Mouse (Mus musculus) E14TG2a.4 (cell line): ENCODE data around the gene Krr1.
"Not testable (repeated sequence)": the region's sequence is repeated elsewhere in the genome, so short reads cannot be mapped to it uniquely, and the experiment has no call there.

Experiments used
- H3K27me3 ChIP-seq: 2 replicates; pipeline ENCODE4 v1.6.1; 2014; ENCODE audit warnings: low read length, control low read depth; ENCODE audit not compliant: insufficient read depth
- H3K36me3 ChIP-seq: 2 replicates; pipeline ENCODE4 v1.6.1; 2014; ENCODE audit warnings: low read length, control low read depth; ENCODE audit not compliant: insufficient read depth
- H3K4me1 ChIP-seq: replicated peaks from 2 replicates; pipeline ENCODE4 v1.6.1; 2014; ENCODE audit warnings: low read depth, low read length, control low read depth
- H3K4me3 ChIP-seq: replicated peaks from 2 replicates; pipeline ENCODE4 v1.5.1; 2014; ENCODE audit warnings: mild to moderate bottlenecking, low read length
- H3K9me3 ChIP-seq: 2 replicates; pipeline ENCODE4 v1.6.1; 2014; ENCODE audit warnings: low read length, control low read depth
- CTCF ChIP-seq: conservative IDR thresholded peaks from 2 replicates; pipeline ENCODE4 v1.5.1; 2014; ENCODE audit warnings: low read length
- NANOG ChIP-seq: IDR thresholded peaks from 2 replicates; pipeline ENCODE4 v1.6.1; 2014; ENCODE audit warnings: borderline replicate concordance, low read length, mixed read lengths
- POU5F1 ChIP-seq: IDR thresholded peaks from 2 replicates; pipeline ENCODE4 v1.6.1; 2014; ENCODE audit warnings: low read length, borderline replicate concordance

The Krr1 gene

DNA sequence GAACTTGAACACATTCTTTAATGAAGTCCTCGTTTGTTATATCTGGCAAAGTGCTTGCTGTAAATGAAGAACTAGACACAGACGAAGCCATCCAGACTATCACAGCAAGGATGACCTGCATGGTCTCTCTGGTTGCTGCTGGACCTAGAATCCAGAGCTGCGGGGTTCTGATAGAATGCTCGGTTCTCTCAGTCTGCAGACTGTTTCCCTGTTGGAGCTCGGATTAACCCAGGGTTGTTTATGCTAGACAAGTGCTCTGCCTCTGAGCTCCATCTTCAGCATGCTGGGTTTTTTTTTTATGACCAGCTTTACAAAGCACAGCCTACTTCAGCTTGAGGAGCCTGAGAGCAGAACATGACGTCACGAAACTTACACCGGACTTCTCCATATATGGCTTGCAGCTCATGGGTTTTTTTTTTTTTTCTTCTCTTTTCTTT lies 24.5 kb downstream of the Krr1 start:
- no peaks in the 10 kb centered on the region for H3K36me3 ChIP-seq
- H3K27me3 ChIP-seq = no peaks in the 10 kb centered on the region
- no peaks in the 10 kb centered on the region for H3K4me1 ChIP-seq
- no peak overlapping the region for H3K4me3 ChIP-seq
- no peak for TF ChIP-seq NANOG
- no peak for TF ChIP-seq POU5F1
- no peak for TF ChIP-seq CTCF
- H3K9me3 ChIP-seq = no peaks in the 10 kb centered on the region

DNA sequence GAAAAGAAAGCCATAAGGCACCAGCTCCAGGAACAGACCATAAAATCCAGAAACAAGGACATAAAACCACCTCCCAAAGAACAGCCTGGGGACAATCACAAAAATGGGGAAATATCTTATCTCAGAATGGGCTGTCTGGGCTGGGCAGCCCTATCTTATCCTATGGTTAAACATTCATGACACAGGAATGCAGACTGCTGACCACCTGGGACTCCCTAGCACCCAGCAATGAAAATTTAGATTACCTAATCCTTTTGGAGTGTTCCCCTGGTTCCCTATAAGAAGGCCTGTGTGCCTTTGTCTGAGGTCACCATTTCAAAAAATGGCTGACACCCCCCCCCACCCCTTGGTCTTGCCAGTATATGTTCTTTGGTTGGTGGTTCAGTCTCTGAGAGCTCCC lies 25.2 kb downstream of the Krr1 start:
- no peaks in the 10 kb centered on the region for H3K36me3 ChIP-seq
- H3K4me3 ChIP-seq = no peak overlapping the region
- no peaks in the 10 kb centered on the region for H3K4me1 ChIP-seq
- no peaks in the 10 kb centered on the region for H3K9me3 ChIP-seq
- H3K27me3 ChIP-seq = no peaks in the 10 kb centered on the region
- TF ChIP-seq POU5F1 = no peak
- TF ChIP-seq CTCF = no peak
- TF ChIP-seq NANOG = no peak

DNA sequence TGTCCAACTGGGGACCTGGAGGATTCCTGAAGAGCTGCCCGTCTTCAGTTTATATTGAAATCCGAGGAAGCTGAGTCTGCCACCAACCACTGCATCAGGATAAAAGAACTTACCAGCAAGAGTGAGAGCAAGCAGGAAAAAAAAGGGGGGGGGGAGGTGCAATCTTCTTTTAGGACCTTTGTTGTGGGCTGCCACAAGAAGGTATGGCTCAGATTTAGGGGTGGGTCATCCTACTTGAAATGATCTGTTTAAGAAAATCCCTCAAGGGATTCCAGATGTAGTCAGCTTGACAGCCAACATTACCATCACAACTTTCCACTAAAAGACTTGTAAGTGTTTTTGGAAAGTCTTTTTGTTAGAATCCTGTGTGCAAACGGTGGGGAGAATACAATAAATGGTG lies 27.3 kb downstream of the Krr1 start:
- Histone ChIP-seq H3K4me3 (no peak overlapping the region), H3K27me3 (no peaks in the 10 kb centered on the region), H3K36me3 (no peaks in the 10 kb centered on the region), H3K4me1 (no peaks in the 10 kb centered on the region), H3K9me3 (no peaks in the 10 kb centered on the region)
- TF ChIP-seq CTCF (no peak), POU5F1 (no peak), NANOG (no peak)

DNA sequence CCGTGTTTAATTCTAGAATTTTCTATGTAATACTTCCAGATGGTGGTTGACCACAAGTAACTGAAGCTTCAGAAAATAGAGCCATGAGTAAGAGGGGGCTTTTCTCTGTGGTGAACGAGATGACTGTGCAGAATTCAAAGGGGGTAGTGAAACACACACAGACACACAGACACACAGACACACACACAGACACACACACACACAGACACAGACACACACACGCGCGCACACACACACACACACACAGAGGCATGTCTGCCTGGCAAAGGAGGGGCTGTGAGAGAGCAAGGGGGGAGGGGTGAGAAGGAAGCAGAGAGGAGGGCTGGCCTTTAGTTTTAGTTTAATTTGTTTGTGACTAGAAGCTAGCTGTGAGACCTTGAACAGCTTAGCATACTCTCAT lies 28.1 kb downstream of the Krr1 start:
- TF ChIP-seq CTCF (no peak), NANOG (no peak), POU5F1 (no peak)
- no peaks in the 10 kb centered on the region for H3K27me3 ChIP-seq
- H3K4me3 ChIP-seq = no peak overlapping the region

DNA sequence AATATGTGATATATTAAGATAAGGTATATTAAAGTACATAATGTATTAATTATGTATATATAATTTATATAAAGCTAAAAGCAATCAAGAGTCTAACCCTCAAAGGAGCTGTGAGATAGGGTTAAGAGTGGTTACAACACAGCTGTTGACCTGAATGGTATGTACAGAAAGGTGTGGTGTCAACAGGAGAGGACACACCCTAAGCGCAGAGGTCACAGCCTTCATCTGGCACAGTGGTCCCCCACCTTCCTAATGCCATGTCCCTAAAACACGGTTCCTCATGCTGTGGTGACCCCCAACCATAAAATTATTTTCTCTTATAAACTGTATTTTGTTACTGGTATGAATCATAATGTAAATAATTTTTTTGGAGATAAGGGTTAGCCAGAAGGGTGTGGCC lies 28.9 kb downstream of the Krr1 start:
- Histone ChIP-seq H3K36me3 (no peaks in the 10 kb centered on the region), H3K9me3 (no peaks in the 10 kb centered on the region), H3K4me3 (no peak overlapping the region), H3K27me3 (no peaks in the 10 kb centered on the region), H3K4me1 (no peaks in the 10 kb centered on the region)
- no peak for TF ChIP-seq POU5F1
- TF ChIP-seq NANOG = no peak
- no peak for TF ChIP-seq CTCF

More for the DNA sequence above, 28.1 kb downstream of the Krr1 start:
- Histone ChIP-seq H3K9me3 (no peaks in the 10 kb centered on the region), H3K4me1 (no peaks in the 10 kb centered on the region), H3K36me3 (no peaks in the 10 kb centered on the region)

DNA sequence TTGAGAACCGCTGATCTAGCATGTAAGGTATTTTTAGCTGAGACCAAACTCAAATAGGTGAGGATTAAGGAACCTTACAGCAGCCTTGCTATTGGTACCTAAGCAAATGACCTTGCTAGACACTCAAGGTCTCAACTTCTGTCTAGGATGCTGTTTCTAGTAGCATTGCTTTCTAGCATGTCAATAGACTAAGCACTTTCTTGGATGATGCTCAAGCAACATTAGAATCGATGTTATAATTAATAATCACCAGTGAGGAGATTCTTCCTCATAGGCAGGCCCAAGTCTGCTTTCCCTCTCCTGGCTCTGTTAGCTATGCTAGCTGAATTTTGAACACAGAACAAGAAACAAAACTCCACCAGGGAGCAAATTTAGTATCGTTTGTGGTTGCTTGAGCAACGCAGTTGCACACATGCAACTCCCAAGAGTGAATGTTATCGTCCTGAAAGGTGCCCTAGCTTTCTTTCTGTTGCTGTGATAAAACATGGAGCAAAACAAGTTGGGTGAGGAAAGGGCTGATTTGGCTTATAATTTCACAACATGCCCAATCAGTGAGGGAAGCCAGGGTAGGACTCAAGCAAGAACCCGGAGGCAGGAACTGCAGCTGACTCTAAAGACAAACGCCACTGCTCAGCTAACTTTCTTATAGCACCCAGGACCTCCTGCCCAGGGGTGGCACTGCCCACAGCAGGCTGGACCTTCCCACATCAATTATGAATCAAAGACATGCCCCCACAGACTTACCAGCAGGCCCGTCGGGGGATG lies 29.5 kb downstream of the Krr1 start:
- TF ChIP-seq NANOG = no peak
- TF ChIP-seq CTCF = no peak
- no peak for TF ChIP-seq POU5F1
- H3K4me3 ChIP-seq = no peak overlapping the region
- no peaks in the 10 kb centered on the region for H3K36me3 ChIP-seq
- no peaks in the 10 kb centered on the region for H3K4me1 ChIP-seq
- H3K27me3 ChIP-seq = no peaks in the 10 kb centered on the region
- H3K9me3 ChIP-seq = no peaks in the 10 kb centered on the region

DNA sequence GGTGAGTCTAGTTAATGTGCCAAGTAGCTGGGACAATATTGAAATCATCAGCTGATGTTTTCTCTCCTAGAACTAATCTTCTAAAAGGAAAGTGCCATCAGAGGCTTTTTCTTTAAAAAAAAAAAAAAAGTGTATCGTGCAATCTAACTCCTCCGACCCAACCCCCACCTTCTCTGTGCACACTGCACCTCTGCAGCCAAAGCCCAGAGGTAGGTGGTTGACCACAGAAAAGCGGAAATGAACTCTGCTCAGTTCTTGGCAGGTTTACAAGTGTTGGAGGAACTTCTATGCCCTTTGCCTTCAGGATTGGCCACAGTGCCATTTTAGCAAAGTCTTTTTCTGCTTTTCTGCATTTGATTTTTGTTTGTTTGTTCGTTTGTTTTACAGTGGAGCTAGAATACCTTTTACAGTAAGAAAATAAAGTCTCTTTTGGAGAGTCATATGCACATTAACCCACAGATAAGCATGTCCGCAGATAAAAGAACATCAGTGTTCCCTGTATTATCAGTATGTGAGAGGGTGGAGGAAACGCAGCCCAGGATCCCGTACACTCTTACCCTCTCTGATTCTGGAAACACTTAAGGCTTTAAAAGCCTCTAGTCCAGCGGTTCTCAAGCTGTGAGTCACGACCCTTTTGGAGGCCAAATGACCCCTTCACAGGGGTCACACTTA lies 30.2 kb downstream of the Krr1 start, which contains the start of gene Glipr1:
Glipr1 (minus strand) TSS at position 88 of the 672 bp plus-strand sequence.
- no peaks in the 10 kb centered on the region for H3K27me3 ChIP-seq
- no peaks in the 10 kb centered on the region for H3K36me3 ChIP-seq
- no peaks in the 10 kb centered on the region for H3K4me1 ChIP-seq
- TF ChIP-seq CTCF (no peak), POU5F1 (no peak), NANOG (no peak)
- H3K4me3 ChIP-seq = no peak within 1 kb of the TSS
- no peaks in the 10 kb centered on the region for H3K9me3 ChIP-seq

DNA sequence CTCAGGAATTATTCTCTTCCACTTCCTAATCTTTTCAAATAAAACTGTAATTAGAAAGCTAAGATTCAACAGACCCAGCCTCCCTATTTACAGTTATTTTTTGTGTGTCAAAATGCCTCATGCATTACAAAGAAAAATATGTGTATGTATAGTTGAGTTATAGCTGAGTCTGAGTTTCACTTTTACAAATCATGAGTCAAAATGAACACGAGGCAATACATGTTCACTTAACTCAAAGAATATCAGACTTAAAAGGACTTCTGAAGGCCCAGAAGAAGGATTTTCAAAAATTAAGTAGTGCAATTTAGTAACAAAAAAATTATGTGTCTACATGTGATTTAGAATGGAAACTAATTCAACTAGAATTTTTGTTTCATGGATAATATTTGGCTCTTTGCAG lies 37.0 kb downstream of the Krr1 start:
- not testable (repeated sequence) for H3K4me3 ChIP-seq, H3K36me3 ChIP-seq, H3K4me1 ChIP-seq, H3K27me3 ChIP-seq, H3K9me3 ChIP-seq

DNA sequence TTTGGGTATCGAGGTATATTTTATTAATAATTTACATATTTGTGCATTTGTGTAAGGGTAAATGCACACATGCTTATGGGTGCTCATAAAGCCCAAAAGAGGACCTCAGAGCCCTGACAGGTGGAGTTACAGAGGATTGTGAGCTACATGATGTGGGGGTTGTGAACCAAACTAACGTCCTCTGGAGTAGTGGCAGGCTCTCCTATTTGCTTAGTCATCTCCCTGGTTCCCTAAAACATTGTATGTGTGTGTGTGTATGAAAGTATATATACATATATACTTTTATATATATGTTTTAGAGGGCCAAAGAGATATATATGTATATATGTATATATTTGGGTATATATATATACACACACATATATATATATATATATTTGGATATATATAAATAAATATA lies 51.1 kb downstream of the Krr1 start:
- no peak overlapping the region for H3K4me3 ChIP-seq
- H3K27me3 ChIP-seq = no peaks in the 10 kb centered on the region
- TF ChIP-seq CTCF (no peak), NANOG (no peak), POU5F1 (no peak)
- H3K36me3 ChIP-seq = no peaks in the 10 kb centered on the region
- H3K4me1 ChIP-seq = no peaks in the 10 kb centered on the region
- peaks cover 11% of the 10 kb centered on the region for H3K9me3 ChIP-seq

DNA sequence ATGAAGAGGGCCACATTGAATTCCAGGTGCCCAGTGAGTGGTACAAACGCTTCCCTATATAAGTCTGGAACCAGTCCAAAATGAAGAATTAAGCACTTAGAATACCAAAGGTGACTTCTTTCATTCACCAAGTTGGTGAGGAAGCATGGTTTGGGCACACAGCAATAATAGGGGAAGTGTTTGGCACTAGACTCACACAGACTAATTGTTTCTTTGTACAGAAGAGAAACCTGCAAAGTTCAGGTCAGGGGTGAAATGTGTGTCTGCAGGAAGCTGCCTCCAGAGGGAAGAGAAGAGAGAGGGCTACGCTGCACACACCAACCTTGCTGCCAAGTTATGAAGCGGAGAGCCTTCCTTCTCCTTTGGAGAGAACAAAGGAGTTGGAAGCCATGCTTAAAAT lies 56.2 kb downstream of the Krr1 start:
- not testable (repeated sequence) for H3K4me1 ChIP-seq, H3K4me3 ChIP-seq, H3K9me3 ChIP-seq, H3K36me3 ChIP-seq, H3K27me3 ChIP-seq
